Mouse (Mus musculus): Measurements from ENCODE around the gene Nolc1.

The Nolc1 gene

DNA sequence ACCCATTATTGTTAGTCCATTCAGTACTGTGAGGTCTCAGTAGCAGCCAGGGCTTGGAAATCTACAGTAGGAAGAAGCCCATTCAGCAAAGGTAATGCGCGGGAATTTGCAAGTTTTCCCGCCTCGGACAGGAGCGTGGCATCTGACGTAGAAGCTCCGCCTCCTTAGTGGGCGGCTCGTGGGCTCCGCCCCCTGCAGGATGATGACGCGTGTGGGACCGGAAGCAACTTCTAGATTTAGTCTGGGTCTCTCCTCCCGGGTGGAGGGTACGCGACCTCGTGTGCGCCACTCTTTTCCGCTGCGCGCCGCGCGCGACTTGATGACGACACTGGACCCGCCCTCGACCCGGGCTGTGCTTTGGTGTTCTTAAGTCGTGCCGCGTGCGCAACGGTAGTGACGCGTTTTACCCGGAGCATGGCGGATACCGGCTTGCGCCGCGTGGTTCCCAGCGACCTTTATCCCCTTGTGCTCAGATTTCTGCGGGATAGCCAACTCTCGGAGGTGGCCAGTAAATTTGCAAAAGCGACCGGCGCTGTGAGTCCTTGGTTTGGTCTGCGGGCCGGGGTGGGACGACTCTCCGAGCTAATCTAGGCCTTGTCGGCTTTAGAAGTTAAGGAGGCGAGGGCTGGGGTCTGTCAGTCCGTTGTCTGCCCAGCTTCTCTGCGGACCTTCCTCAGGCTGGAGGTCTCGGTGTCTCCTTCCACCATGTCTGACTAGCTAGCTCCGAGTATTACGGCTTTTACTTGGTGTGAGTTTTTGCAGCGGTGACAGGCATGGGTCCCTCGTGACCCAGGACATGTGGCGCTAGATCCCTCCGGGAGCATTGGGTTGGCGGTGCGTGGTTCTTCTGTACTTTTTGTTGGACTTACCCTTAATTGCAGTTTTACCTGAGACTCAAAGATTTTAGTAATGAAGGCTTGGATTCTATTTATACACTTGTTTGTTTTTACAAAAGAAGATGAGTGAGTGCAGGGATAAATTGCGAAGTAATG, at the start of gene Nolc1:
TSS of gene Nolc1 (plus strand) at position 248 of the 992 bp plus-strand sequence.
- peak; percentile 99 for DNase-seq (ENCODE audit: low spot score)

DNA sequence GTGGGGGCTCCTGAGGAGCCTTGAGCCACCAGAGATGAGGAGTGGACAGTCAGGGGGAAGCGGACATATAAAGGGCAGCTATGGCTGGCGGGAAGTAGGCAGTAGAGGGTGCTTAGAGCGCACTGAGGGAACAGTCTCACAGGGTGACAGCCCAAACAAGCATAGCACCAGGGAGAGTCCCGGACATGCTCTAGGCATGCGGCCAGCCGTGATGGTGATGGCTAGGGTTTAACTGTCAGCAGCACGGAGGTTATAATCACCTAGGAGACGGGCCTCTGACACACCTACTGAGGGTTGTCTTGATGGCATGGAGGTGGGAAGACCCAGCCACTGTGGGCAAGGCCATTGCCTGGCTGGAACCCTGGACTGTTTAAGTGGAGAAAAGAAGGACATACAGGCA, 49.1 kb upstream of the Nolc1 start:
- no peak for DNase-seq (ENCODE audit: low spot score)

DNA sequence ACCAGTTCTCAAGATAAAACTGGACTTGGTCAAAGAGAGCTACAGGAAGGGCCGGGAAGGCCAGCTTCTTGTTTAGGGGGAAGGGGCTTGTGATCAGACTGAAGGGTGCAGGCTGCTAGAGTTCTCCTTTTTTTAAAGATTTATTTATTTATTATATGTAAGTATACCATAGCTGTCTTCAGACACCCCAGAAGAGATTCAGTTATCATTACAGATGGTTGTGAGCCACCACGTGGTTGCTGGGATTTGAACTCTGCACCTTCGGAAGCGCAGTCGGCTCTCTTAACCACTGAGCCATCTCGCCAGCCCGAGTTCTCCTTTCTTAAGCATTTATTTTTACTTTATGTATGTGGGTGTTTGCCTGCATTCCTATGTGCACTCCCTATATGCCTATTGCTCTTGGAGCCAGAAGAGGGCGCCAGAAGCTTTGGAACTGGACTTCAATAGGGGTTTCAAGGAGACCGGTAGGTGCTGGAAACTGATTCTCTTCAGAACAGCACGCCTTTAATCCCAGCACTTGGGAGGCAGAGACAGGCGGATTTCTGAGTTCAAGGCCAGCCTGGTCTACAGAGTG, 46.8 kb upstream of the Nolc1 start:
- no peak for DNase-seq (ENCODE audit: low spot score)

DNA sequence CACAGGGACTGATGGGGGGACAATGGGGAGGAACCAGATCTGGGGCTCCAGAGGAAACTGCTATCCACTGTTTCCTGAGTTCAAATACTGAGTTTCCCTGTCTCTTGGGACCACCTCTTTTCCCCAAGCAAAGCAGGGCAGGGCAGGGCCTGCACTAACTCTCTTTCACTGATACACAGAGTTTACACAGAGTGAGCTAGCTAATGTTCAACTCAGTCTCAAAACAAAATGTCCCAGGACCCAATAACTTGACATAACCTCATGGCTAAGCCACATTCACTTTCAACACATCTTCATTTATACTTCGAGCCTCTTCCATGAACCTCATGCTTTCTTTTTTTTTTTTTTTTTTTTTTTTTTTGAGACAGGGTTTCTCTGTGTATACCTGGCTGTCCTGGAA, 46.0 kb upstream of the Nolc1 start:
- no peak for DNase-seq (ENCODE audit: low spot score)

DNA sequence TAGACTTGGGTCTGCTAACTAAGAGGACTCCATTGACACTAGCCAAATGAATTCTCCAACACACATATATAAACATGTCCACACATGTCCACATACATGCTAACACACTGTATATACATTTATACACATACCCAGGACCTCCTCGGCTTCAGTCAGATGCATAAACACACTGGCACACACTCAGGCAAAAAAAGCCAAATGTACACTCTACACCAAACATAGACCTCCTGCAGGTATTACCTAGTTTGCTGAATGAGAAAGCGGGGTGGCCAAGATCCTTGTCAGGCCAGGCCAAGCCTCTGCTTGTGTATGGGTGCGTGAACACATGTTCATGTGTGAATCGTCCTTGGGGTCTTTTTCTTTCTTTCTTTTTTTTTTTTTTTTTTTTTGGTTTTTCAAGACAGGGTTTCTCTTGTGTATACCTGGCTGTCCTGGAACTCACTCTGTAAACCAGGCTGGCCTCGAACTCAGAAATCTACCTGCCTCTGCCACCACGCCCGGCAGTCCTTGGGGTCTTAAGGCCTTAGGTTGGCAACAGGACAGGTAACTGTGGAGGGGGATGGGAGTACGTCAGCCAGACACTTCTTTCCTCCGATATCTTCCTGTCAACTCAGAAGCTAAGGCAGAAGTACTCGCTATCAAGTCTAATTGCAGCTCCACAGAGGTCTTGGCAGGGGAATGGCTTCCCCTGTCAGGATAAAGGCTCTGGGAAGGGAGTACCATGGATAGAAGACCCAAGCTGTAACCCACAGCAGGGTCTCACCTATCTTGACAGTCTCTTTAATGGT, 45.3 kb upstream of the Nolc1 start:
- DNase-seq (ENCODE audit: low spot score), result no peak

DNA sequence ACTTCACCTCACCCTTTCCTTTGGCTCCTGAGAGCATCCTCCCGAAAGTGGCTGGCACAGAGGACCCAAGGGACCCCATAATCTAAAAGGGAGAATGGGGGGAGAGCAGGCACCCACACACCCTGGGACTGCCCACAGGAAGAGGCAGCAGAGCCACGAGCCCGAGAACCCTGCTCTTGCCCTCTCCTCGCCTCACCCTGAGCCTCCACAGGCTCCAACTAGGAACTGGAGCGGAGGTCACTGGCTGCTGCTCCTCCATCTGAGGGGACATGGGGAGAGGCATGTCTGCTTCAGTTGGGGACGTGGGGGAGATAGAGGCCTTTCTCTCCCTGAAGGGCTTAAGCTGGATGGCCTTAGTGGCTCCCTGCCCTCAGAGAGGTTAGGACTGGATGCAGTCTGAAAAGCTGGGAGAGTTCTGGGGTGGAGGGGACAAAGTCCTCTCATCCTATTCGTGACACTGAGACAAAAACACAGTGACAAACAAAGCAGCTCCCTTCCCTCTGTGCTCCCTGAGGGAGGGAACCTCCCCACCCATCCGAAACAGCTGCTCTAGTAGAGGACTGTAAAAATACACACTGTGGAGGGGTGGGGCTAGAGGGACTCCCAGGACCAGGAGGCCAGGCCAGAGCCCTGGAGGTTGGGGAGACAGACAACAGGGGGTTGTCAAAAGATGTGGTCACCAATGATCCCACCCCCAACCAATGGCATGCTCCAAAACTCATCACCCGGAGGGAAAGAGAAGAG, 43.8 kb upstream of the Nolc1 start:
- no peak for DNase-seq (ENCODE audit: low spot score)

DNA sequence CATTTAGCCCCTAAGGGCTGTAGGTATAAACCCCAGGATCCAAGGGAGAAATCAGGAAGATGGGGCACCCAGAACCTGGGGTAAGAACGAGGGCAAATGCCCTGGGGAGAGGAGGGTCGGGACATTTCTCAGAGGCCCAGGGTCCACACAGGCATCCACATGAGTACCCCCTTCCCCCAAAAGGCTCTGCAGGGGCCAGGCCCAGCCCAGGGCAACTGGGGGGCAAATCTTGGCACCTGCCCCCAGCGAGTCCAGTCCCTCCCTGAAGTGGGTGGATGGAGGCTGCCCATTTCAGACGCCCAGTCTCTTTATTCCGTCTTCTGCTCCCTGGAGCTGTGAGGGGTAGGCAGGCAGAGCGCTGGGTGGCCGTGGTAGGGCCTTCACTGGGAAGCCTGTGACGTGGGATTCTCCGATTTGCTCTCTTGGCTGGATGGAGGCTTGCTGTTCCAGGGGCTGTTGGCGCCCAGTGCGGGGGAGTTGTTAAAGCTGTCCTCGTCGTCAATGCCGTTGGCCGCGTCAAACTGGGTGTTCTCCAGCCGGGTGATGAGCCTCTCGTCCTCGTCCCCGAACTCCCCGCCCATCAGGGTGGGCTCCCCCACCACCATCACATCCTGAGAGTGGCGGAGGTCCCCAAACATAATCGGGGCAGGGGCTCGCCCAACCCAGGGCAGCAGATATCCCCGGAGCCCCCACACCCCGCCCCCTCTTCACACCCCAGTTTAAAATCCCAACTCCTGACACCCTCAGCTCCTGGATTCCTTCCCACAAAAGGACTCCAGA, 42.7 kb upstream of the Nolc1 start:
- no peak for DNase-seq (ENCODE audit: low spot score)

DNA sequence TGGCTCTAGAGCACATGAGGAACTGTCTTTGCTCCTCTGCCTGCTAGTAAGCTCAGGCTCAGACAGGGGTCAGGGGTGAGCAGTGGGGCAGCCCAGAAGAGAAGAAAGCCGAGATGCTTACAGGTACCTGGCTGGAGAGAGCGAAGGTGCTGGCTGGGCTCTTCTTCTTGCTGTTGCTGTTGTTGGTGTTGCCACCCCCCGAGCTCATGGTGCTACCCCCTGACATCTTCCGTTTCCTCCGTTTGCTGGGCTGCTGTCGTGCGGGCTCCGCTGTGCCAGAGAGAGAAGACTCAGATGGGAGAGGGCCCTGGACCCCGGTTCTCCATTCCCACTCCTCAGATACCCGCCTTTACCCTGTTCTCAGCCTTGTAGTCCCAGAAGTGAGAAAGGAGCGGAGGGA, 41.8 kb upstream of the Nolc1 start:
- DNase-seq (ENCODE audit: low spot score), result no peak

DNA sequence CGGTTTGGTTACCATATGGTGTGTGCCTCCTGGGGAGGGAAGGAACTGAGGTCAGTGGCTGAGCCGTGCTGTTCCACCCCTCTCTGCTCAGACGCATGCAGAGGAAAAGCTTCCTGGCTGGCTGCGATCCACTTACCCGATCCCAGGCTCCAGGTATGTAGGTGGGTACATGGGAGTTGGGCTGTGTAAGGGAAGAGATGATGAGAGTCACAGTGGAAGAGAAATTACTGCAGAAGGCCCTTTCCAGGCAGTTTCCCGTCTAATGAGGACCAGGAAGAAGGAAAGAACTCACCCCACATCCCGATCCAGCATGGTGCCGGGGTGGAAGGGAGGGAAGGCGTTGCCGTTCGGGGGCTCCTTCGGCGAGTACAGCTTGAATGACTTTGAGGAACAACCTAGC, 39.7 kb upstream of the Nolc1 start:
- no peak for DNase-seq (ENCODE audit: low spot score)

DNA sequence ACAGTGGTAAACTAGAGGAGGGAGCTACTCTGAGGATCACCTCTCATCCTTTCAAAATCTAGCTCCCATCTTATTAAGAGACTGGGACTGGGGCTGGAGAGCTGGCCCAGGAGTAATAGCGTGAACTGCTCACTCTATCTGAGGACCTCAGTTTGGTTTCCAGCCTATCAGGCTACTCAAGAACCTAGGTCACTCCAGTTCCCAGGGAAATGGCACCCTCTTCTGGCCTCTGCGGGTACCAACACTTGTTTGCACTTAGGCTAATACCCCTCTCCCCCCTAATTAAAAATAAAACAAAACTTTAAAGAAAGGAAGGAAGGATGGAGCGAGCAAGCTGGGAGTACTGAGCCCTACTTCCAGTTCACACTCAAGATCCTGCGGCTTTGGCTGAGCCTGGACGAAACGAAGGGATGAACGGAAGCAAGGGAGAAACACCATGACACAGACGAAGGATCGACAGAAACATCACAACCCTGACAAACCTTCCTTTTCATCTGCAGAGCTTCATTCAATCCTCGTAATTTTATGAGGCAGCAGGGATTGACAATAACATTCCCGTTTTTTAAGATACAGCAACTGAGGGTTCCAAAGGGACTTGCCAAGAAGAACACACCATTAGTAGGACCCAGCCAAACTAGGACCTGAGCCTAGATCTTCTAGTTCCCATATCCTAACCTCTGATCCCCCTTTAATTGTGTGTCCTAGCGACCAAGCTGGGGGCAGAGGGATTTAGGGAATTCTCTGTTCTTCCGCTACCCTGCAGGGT, 39.0 kb upstream of the Nolc1 start:
- no peak for DNase-seq (ENCODE audit: low spot score)

DNA sequence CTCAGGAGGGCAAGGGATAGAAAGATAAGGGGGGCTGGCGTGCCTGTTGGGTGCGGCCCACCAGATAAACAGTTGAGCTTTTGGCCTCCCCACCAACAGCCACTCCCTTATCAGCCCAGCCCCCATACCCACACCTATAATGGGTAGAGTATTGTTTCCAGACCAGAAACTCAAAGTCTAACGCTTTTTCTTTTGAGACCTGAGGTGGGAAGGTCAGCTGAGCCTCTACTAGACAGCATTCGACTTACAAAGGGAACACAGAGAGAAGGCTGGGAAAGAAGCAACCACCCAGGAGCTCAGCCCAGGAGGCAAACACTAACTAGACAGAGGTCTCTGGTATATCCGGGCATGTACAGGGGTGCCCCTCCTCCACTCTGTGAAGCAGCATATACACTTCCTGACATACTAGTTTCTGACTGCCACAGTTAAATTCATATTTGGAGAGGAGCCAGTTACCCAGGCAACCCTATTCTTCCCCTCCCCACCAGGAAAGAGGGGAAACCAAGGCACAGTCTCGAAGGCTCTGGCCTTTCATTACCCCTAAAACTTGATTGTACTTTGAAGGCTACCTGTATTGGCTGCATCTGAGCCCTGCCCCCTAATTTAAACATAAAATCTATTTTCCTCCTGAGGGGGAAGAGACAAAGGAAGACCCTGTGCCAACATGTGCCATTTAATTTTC, 38.3 kb upstream of the Nolc1 start:
- no peak for DNase-seq (ENCODE audit: low spot score)

DNA sequence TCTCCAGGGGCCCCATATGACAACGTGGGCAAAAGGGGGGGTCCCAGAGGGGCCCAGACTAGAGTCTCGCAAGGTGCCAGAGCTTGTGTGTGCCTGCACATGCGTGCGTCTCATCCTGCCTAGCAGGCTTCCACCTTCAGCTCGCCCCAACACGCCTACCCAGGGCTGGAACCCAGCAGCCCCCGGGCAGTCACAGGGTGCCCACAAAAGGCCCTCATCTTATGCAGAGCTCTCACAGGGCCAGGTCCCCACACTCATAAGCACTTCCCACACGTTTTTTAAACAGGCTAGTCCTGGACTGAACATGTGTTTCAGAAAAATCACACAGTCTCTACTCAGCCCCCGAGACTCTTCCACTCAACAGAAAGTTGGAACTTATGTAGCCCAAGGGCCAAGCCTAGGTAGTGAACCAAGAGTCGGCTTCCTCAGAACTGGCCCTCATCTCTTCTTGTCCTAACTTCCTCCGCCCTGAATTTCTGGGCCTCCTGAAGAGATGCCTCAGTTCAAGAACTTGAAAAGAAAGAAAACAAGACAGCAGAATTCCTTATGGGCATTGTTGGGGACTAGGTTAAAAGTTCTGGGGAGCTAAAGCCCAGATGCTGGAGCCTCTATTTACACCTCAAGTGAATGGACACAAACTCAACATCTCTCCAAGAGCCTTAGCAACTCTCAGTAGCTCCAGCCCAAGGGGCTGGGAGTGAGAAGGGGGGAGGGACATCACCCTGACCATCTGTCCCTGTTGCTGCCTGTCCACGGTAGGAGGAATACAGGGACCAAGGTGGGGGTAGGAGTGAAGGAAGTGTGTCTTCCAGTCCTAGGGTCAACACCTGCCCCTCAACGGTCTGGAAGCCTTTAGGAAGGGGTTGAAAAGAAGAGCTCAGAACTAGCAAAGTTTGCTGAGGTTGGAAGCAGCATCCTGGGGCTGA, 37.5 kb upstream of the Nolc1 start:
- no peak for DNase-seq (ENCODE audit: low spot score)

DNA sequence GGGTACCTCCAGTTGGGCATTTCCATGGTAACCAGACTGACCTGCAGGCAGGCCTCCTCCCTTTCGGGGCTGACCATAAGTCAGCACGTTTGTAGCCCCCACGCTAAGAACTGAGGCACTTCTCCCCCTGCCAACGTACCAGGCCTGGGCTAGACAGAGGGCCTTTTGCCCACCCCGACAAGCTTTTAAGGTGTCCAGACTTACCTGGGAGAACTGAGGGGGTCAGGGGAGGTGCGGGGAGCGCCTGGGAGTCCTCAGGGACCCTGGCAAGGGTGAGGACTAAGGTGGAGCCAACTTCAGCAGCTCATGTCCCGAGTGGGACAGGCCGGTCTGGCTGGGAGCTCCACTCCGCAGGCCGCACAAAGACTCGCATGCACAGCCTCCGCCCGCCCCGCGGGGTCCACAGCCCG, 36.8 kb upstream of the Nolc1 start:
- no peak for DNase-seq (ENCODE audit: low spot score)

DNA sequence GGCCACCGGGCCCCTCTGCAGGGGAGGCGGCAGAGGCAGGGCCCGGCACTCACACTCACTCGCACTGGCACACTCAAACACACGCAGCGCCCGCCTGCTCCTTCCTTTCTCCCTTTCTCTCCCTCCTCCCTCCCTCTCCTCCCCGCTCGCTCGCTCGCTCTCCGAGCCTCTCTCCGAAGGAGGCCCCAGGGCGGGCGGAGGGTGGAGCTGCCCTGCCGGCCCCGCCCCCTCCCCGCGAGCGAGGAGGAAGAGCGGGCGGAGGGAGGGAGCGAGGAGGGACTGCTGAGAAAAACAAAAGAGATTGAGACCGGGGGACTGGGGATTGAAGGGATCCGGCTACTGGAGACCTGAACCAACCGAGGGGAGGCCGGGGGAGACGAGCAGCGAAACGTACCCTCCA, 36.2 kb upstream of the Nolc1 start:
- peak; percentile 81 for DNase-seq (ENCODE audit: low spot score)

DNA sequence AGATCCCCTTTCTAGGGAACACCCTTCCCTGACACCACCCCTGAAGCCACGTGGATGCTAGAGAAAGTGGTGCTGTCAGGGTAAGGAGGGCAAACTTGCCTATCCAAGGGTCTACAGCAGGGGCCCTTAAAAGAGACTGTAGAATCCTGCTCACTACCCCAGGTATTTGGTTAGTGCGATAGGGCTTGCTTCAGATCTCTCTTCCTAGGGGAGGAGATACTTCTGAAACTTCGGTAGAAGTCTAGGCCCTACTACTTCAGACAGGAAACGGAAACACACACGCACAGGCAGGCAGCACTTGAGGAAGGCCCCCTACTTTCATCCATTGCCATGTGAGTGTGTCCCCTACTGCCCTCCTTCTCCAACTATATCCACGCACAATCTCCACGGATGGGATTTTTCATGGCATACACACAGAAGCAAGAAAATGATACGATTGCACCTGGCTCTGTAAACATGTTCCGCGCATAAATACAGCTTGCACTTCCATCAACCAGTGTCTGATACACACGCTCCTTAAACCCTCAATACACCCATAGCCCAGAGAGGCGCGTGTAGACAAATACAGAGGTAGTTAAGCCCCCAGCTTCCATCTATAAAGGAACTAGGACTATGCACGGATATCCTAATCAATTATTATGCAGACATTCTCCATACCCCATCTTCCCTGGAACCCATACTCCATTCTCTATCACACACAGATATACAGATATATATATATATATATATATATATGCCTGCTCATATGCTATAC, 35.3 kb upstream of the Nolc1 start:
- DNase-seq (ENCODE audit: low spot score), result no peak

DNA sequence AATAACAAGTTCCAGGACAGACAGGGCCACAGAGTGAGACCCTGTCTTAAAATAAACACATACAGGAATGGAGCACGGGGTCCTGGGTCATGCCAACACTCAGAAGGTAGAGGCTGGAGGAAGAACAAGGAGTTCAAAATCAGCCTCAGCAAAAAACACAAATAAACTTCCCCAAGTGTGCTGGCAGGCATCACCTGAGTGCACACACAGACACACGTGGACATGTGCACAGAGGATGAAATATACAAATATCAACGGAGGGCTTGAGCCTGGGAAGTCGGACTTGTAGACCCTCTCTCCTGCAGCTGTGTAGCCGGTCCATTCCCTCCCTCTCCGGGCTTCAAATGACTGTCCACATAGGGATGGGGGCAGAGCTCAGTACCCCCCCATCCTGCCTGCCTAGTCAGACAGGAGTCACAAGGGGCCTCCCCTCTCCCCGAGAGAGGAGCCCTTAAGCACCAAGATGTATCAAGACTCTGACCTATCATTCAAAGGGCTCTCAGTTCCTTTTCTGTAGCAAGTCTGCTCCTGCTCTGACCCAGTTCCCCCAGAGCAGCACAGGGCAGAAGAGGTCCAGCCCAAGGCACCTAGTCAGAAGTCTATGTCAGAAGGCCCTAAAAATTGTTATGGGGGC, 34.2 kb upstream of the Nolc1 start:
- no peak for DNase-seq (ENCODE audit: low spot score)

DNA sequence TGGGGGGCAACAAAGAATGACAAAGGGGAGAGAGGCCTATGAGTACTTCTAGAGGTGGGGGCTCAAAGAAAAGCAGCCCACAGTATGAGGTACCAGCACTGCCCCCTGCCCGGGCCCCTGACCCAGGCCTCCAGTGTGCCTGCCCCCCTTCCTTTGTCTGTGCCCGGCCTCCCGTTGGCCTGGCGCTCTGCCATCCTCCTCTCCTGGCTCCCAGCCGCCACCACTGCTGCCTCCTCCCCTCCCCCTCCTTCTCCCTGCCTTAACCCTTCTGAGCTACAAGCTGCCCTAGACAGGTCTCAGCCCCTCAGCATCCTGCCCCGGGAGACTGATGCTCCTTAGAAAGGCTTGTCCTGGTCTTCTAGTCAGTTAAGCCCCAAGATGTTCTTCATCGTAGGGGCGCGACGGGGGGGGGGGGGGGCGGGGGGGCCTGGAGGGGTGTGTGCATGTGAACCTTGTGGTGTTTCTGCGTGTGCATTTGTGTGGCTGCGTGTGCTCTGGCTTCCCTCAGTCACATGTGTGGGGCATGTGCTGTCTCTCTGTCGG, 33.7 kb upstream of the Nolc1 start:
- peak; percentile 89 for DNase-seq (ENCODE audit: low spot score)

Data from ovary, postnatal 14 days (tissue).